12 mouse cellular contexts compared by ENCODE assay signal in genomic region chr11:116437541-116437940, GRCm38 (mm10). TPM values are rescaled to one million over a fixed set of nuclear protein-coding genes. Genes with fewer than 3 reads are reported as not detected.
DNase-seq lines count a peak whose midpoint lies in the region; ATAC-seq and TF ChIP-seq lines count a peak whose summit lies in the region.
"Had no signal": no experiment of that assay in that cellular context is flagged by ENCODE, and none has a peak within 500 bp of the region (broad histone marks: within the 10 kb centered on the region; RNA-seq: fewer than 3 reads in every experiment).

No protein-coding gene starts in this region.

- H3K36me3 ChIP-seq in heart, embryonic 14.5 days (ENCODE audit: control insufficient read depth, insufficient read depth, low read length), result peaks cover 35% of the 10 kb centered on the region
- peaks cover 27% of the 10 kb centered on the region for H3K36me3 ChIP-seq in ES-Bruce4 (ENCODE audit: control insufficient read depth, insufficient read depth, low read length, poor library complexity, severe bottlenecking)
- peaks cover 34% of the 10 kb centered on the region for H3K36me3 ChIP-seq in embryonic facial prominence, embryonic 13.5 days
- peaks cover 55% of the 10 kb centered on the region for H3K36me3 ChIP-seq in liver, embryonic 12.5 days

- H3K27ac ChIP-seq in heart, embryonic 14.5 days (replicated peaks in 1 of 2; ENCODE audit: control insufficient read depth in 1 of 2, insufficient read depth in 1 of 2, low read depth in 2 of 2, low read length in 2 of 2), result peak overlapping the region; percentile 50 to 72; a peak in 3 of 4 replicates
- peak overlapping the region; percentile 75 for H3K27ac ChIP-seq in ES-Bruce4 (ENCODE audit: insufficient read depth, low read length)
- 0 out of 2 replicates have a peak overlapping the region, but pooled peaks have one; percentile 55 for H3K27ac ChIP-seq in embryonic facial prominence, embryonic 13.5 days
- peak overlapping the region; percentile 95 for H3K27ac ChIP-seq in liver, embryonic 12.5 days

- H3K4me1 ChIP-seq in heart, embryonic 14.5 days (ENCODE audit: control insufficient read depth in 2 of 2, insufficient read depth in 2 of 2, low read length in 2 of 2), result peaks cover 27 to 41% of the 10 kb centered on the region in 2 experiments
- no peaks in the 10 kb centered on the region for H3K4me1 ChIP-seq in ES-Bruce4 (ENCODE audit: control insufficient read depth, insufficient read depth, low read length)
- peaks cover 30% of the 10 kb centered on the region for H3K4me1 ChIP-seq in embryonic facial prominence, embryonic 13.5 days
- H3K4me1 ChIP-seq in liver, embryonic 12.5 days, result peaks cover 65% of the 10 kb centered on the region

- 0 out of 4 replicates have a peak overlapping the region, but pooled peaks of 1 of the 2 experiments have one; percentile 3 for H3K4me3 ChIP-seq in heart, embryonic 14.5 days (ENCODE audit: control insufficient read depth in 1 of 2, insufficient read depth in 1 of 2, low read depth in 1 of 2, low read length in 2 of 2)
- H3K4me3 ChIP-seq in ES-Bruce4 (ENCODE audit: low read depth, low read length), result peak overlapping the region; percentile 74
- H3K4me3 ChIP-seq in embryonic facial prominence, embryonic 13.5 days, result 0 out of 2 replicates have a peak overlapping the region, but pooled peaks have one; percentile 3
- H3K4me3 ChIP-seq in liver, embryonic 12.5 days, result no peak overlapping the region

- TF ChIP-seq CTCF in ES-Bruce4 (IDR thresholded peaks at IDR 0.05; ENCODE audit: low read depth, low read length), result no peak

- no peak for TF ChIP-seq EP300 in ES-Bruce4 (IDR thresholded peaks at IDR 0.05; ENCODE audit: insufficient read depth, low read depth, low read length)

- no peak for TF ChIP-seq POLR2A in ES-Bruce4 (IDR thresholded peaks at IDR 0.05; ENCODE audit: insufficient read depth, low read length)

- H3K27me3 ChIP-seq in heart, embryonic 14.5 days (ENCODE audit: control insufficient read depth, insufficient read depth, low read length), result no peaks in the 10 kb centered on the region
- H3K27me3 ChIP-seq in ES-Bruce4 (ENCODE audit: control insufficient read depth, insufficient read depth, low read length, poor library complexity, severe bottlenecking), result no peaks in the 10 kb centered on the region
- no peaks in the 10 kb centered on the region for H3K27me3 ChIP-seq in embryonic facial prominence, embryonic 13.5 days
- H3K27me3 ChIP-seq in liver, embryonic 12.5 days (replicated peaks), result no peaks in the 10 kb centered on the region

- ATAC-seq in heart, embryonic 14.5 days (ENCODE audit: insufficient number of reproducible peaks, insufficient read depth, low FRiP score, low read depth), result no peak
- no peak for ATAC-seq in embryonic facial prominence, embryonic 13.5 days (ENCODE audit: insufficient number of reproducible peaks, insufficient read depth, low FRiP score, low TSS enrichment, low read depth)
- no peak for ATAC-seq in liver, embryonic 12.5 days

- WGBS in heart, embryonic 14.5 days, result 68% methylated on average over 11 of the region's 11 CpGs
- WGBS in embryonic facial prominence, embryonic 13.5 days, result 88% methylated on average over 11 of the region's 11 CpGs
- WGBS in liver, embryonic 12.5 days (ENCODE audit: insufficient replicate concordance), result 82% methylated on average over 11 of the region's 11 CpGs

- H3K9me3 ChIP-seq in heart, embryonic 14.5 days (ENCODE audit: control insufficient read depth, low read length), result no peaks in the 10 kb centered on the region
- no peaks in the 10 kb centered on the region for H3K9me3 ChIP-seq in ES-Bruce4 (replicated peaks; ENCODE audit: control insufficient read depth, insufficient read depth, low read length, poor library complexity, severe bottlenecking)
- no peaks in the 10 kb centered on the region for H3K9me3 ChIP-seq in embryonic facial prominence, embryonic 13.5 days
- H3K9me3 ChIP-seq in liver, embryonic 12.5 days (replicated peaks), result no peaks in the 10 kb centered on the region

- H3K4me2 ChIP-seq in heart, embryonic 14.5 days (ENCODE audit: low read length), result peak overlapping the region; percentile 76
- no peak overlapping the region for H3K4me2 ChIP-seq in embryonic facial prominence, embryonic 13.5 days
- H3K4me2 ChIP-seq in liver, embryonic 12.5 days, result peak overlapping the region; percentile 87

- no peak for DNase-seq in heart, postnatal 4 days
- DNase-seq in urinary bladder, postnatal 10 days (ENCODE audit: low spot score), result no peak
- no peak for DNase-seq in layer of hippocampus, adult 9-10 months (ENCODE audit: low spot score)
- no peak for DNase-seq in adrenal gland, adult 2 months
- DNase-seq: retina, postnatal 1 day; thymus, adult 2 months had no signal

- peak overlapping the region; percentile 93 for H3K9ac ChIP-seq in heart, embryonic 14.5 days (ENCODE audit: low read length)
- peak overlapping the region; percentile 57 for H3K9ac ChIP-seq in ES-Bruce4 (ENCODE audit: low read depth, poor library complexity, severe bottlenecking)
- peak overlapping the region; percentile 61 for H3K9ac ChIP-seq in embryonic facial prominence, embryonic 13.5 days
- H3K9ac ChIP-seq in liver, embryonic 12.5 days, result peak overlapping the region; percentile 98; the same call in 1 of the 2 replicates

RNA-seq across cellular contexts. Expression of gene Ubald2, which starts 3.6 kb away (rescaled TPM):
- polyA plus RNA-seq in heart, embryonic 14.5 days (2014; fragmentation: Nextera tagmentation; extraction: Ambion mirVana), result 53.4 and 62.9 TPM in 2 replicates
- 10 to 100 TPM; 52.8 to 55.5 TPM for total RNA-seq in heart, postnatal 4 days (2021)
- 443 and 531 TPM in 2 replicates for polyA plus RNA-seq in ES-Bruce4 (2011; ENCODE audit: insufficient read depth, insufficient read length, low read depth, missing spikeins)
- 26.4 and 35.2 TPM in 2 replicates for polyA plus RNA-seq in embryonic facial prominence, embryonic 13.5 days (2015; fragmentation: Nextera tagmentation; extraction: Ambion mirVana)
- polyA plus RNA-seq in liver, embryonic 12.5 days (2016; fragmentation: Nextera tagmentation; extraction: Ambion mirVana), result 32.3 and 32.6 TPM in 2 replicates
- total RNA-seq in adrenal gland, adult 2 months (2021), result 10 to 100 TPM; 16.3 to 35.2 TPM
- 119 and 158 TPM in 2 replicates for polyA plus RNA-seq in adrenal gland, adult 2 months (2012; rRNA removed)

RNA-seq across cellular contexts. Expression of gene Rnf157, which starts 24.7 kb away (rescaled TPM):
- 8.3 and 8.4 TPM in 2 replicates for polyA plus RNA-seq in heart, embryonic 14.5 days (2014; fragmentation: Nextera tagmentation; extraction: Ambion mirVana)
- total RNA-seq in heart, postnatal 4 days (2021), result 10 to 100 TPM; 11.9 to 12.4 TPM
- polyA plus RNA-seq in ES-Bruce4 (2011; ENCODE audit: insufficient read depth, insufficient read length, low read depth, missing spikeins), result 23.1 and 31.8 TPM in 2 replicates
- polyA plus RNA-seq in embryonic facial prominence, embryonic 13.5 days (2015; fragmentation: Nextera tagmentation; extraction: Ambion mirVana), result 10.2 and 16.5 TPM in 2 replicates
- polyA plus RNA-seq in liver, embryonic 12.5 days (2016; fragmentation: Nextera tagmentation; extraction: Ambion mirVana), result 2.9 and 4.3 TPM in 2 replicates
- 1 to 10 TPM; 6.8 to 7.2 TPM for total RNA-seq in adrenal gland, adult 2 months (2021)
- 4.6 and 5.5 TPM in 2 replicates for polyA plus RNA-seq in adrenal gland, adult 2 months (2012; rRNA removed)

RNA-seq across cellular contexts. Expression of gene Qrich2, which starts 28.5 kb away (rescaled TPM):
- not detected in 2 replicates for polyA plus RNA-seq in heart, embryonic 14.5 days (2014; fragmentation: Nextera tagmentation; extraction: Ambion mirVana)
- under 1 TPM in 1 of 2 experiments, not detected in 1; 0.05 TPM for total RNA-seq in heart, postnatal 4 days (2021)
- 0.58 and 1.3 TPM in 2 replicates for polyA plus RNA-seq in ES-Bruce4 (2011; ENCODE audit: insufficient read depth, insufficient read length, low read depth, missing spikeins)
- 0.19 and 0.55 TPM in 2 replicates for polyA plus RNA-seq in embryonic facial prominence, embryonic 13.5 days (2015; fragmentation: Nextera tagmentation; extraction: Ambion mirVana)
- polyA plus RNA-seq in liver, embryonic 12.5 days (2016; fragmentation: Nextera tagmentation; extraction: Ambion mirVana), result not detected in 2 replicates
- not detected for total RNA-seq in adrenal gland, adult 2 months (2021)
- polyA plus RNA-seq in adrenal gland, adult 2 months (2012; rRNA removed), result 0.06 TPM in 1 of 2 replicates, not detected in the other
- total RNA-seq: layer of hippocampus, adult 18-20 months had no signal
- polyA plus RNA-seq: embryonic facial prominence, embryonic 11.5 days had no signal

RNA-seq across cellular contexts. Expression of gene Prpsap1, which starts 56.5 kb away (rescaled TPM):
- 89.8 and 93.4 TPM in 2 replicates for polyA plus RNA-seq in heart, embryonic 14.5 days (2014; fragmentation: Nextera tagmentation; extraction: Ambion mirVana)
- total RNA-seq in heart, postnatal 4 days (2021), result 10 to 100 TPM; 53.6 to 55.5 TPM
- 116 and 120 TPM in 2 replicates for polyA plus RNA-seq in ES-Bruce4 (2011; ENCODE audit: insufficient read depth, insufficient read length, low read depth, missing spikeins)
- 186 and 193 TPM in 2 replicates for polyA plus RNA-seq in embryonic facial prominence, embryonic 13.5 days (2015; fragmentation: Nextera tagmentation; extraction: Ambion mirVana)
- 69.9 and 77.1 TPM in 2 replicates for polyA plus RNA-seq in liver, embryonic 12.5 days (2016; fragmentation: Nextera tagmentation; extraction: Ambion mirVana)
- total RNA-seq in adrenal gland, adult 2 months (2021), result 10 to 100 TPM; 76.0 to 85.0 TPM
- 223 and 257 TPM in 2 replicates for polyA plus RNA-seq in adrenal gland, adult 2 months (2012; rRNA removed)
